Mouse (Mus musculus) frontal cortex, postnatal 10 days (tissue): ENCODE results near the gene Esrra.

Source experiments
- DNase-seq, 2 experiments: peaks; one replicate each; pipeline ENCODE4 v3.0.0; 2022; ENCODE audit warnings: low spot score in 2 of 2, mixed read lengths in 1 of 2

Esrra gene

GRCm38 (mm10) chr19:6921647-6922567 is at the start of gene Esrra:
TSS of gene Esrra (minus strand) at chr19:6921813.
- DNase-seq = peak; percentile 100

GRCm38 (mm10) chr19:6970460-6971085 is 49.0 kb upstream of the Esrra start:
- DNase-seq = no peak

GRCm38 (mm10) chr19:6969665-6970381 is 48.2 kb upstream of the Esrra start:
- no peak for DNase-seq

GRCm38 (mm10) chr19:6969291-6969664 is 47.7 kb upstream of the Esrra start:
- no peak for DNase-seq

- DNase-seq = no peak
Observed at GRCm38 (mm10) chr19:6968491-6969271, 47.1 kb upstream of the Esrra start.

- no peak for DNase-seq
Observed at GRCm38 (mm10) chr19:6956461-6956860, 34.8 kb upstream of the Esrra start.

- no peak for DNase-seq
Observed at GRCm38 (mm10) chr19:6955424-6955823, 33.8 kb upstream of the Esrra start.

- no peak for DNase-seq
Observed at GRCm38 (mm10) chr19:6954046-6954445, 32.4 kb upstream of the Esrra start.

GRCm38 (mm10) chr19:6952712-6953037 is 31.1 kb upstream of the Esrra start:
- DNase-seq = no peak

GRCm38 (mm10) chr19:6951994-6952711 is 30.5 kb upstream of the Esrra start:
- DNase-seq = peak; percentile 70 to 83

- peak; percentile 90 to 92 for DNase-seq
Observed at GRCm38 (mm10) chr19:6951381-6951968, 29.9 kb upstream of the Esrra start.

- peak in 1 of 2 experiments; percentile 44 for DNase-seq
Observed at GRCm38 (mm10) chr19:6950613-6951153, 29.1 kb upstream of the Esrra start.

- no peak for DNase-seq
Observed at GRCm38 (mm10) chr19:6949951-6950350, 28.3 kb upstream of the Esrra start.

GRCm38 (mm10) chr19:6949532-6949931 is 27.9 kb upstream of the Esrra start:
- DNase-seq = no peak

- no peak for DNase-seq
Observed at GRCm38 (mm10) chr19:6948186-6948585, 26.6 kb upstream of the Esrra start.

GRCm38 (mm10) chr19:6947742-6948141 is 26.1 kb upstream of the Esrra start:
- DNase-seq = no peak

- DNase-seq = no peak
Observed at GRCm38 (mm10) chr19:6943709-6944108, 22.1 kb upstream of the Esrra start.

- DNase-seq = no peak
Observed at GRCm38 (mm10) chr19:6942764-6943163, 21.2 kb upstream of the Esrra start.

- peak; percentile 90 to 92 for DNase-seq
Observed at GRCm38 (mm10) chr19:6942249-6942691, 20.7 kb upstream of the Esrra start, which contains the start of gene Gpr137. TSS of gene Gpr137 (minus strand) at chr19:6942480.
